Mouse (Mus musculus) heart, adult 2 months (tissue): ENCODE measurements at regions not wholly inside any gene's neighbourhood (a gene's known extent, or its start where the extent isn't known, plus 50 kb on each side); places are given as distances from the start of the nearest gene placed in this dataset.

Experiments
- CTCF ChIP-seq: fragments of 200-600 bp; IDR thresholded peaks from 2 replicates; pipeline ENCODE4 v1.8.1; 2022; ENCODE audit warnings: antibody characterized with exemption, mild to moderate bottlenecking, moderate library complexity
- EP300 ChIP-seq: fragments of 200-500 bp; IDR thresholded peaks from 2 replicates; pipeline ENCODE4 v1.6.1; 2011; ENCODE audit warnings: low read depth, low read length, control low read depth; ENCODE audit not compliant: insufficient read depth
- POLR2A ChIP-seq: fragments of 200-500 bp; IDR thresholded peaks from 2 replicates; pipeline ENCODE4 v1.6.1; 2011; ENCODE audit warnings: mild to moderate bottlenecking, low read depth, low read length, control low read depth; ENCODE audit not compliant: insufficient read depth

DNA sequence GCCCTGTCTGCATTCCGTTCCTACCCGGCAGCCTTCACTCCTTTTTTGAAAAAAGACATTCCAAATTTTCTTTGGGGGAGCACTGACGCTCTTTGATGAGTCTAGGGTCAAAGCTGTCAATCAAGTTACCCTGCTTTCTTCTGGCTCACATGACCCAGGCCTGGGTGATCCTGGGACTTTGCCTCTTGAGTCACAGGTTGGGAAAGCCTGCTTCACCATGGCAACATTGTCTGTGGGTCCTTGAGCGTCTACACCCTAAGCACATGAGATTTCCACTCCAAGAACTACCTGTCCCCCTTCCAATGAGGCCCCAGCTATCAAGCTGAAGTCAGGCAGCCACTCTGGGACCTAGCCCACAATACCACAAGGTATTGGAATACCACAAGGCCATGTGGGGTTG lies 73.5 kb downstream of the Lsm3 start:
- no peak for TF ChIP-seq POLR2A
- TF ChIP-seq CTCF: no peak
- no peak for TF ChIP-seq EP300
